Mouse (Mus musculus) left cerebral cortex, postnatal 25 days (tissue): ENCODE measurements around the gene Sdhaf1. TPM values are rescaled to one million over a fixed set of nuclear protein-coding genes. Genes with fewer than 3 reads are reported as not detected.

ENCODE experiments used
- DNase-seq, 2 experiments: peaks; one replicate each; pipeline ENCODE4 v3.0.0; 2022; ENCODE audit warnings: low spot score in 2 of 2, mixed read lengths in 1 of 2
- intact Hi-C: fragments of 180-260 bp; cut with DNase I; formaldehyde crosslinking; loops from one replicate; pipeline ENCODE4 v1.15.1; 2025
- total RNA-seq, 2 experiments: library from RNA; stranded (reverse); gene quantifications; 2 replicates each; pipeline ENCODE4 v1.2.3; 2021

Gene Sdhaf1
- total RNA-seq, 2 experiments from 2014 or later, result 7.2 to 7.8 TPM

- intact Hi-C loops, result no loop called here
- DNase-seq, result no peak
These were observed 22.8 kb downstream of the Sdhaf1 start for GRCm38 (mm10) chr7:30300914-30301313.

- intact Hi-C loops, result no loop called here
- DNase-seq, result no peak
These were observed 26.4 kb downstream of the Sdhaf1 start for GRCm38 (mm10) chr7:30297266-30297665.

GRCm38 (mm10) chr7:30296816-30297215 is 26.9 kb downstream of the Sdhaf1 start:
- intact Hi-C loops, result no loop called here
- no peak for DNase-seq

- DNase-seq, result peak; percentile 36 to 59
- intact Hi-C loops, result no loop called here
These were observed 28.6 kb downstream of the Sdhaf1 start for GRCm38 (mm10) chr7:30295103-30295502.

- intact Hi-C loops, result no loop called here
These were observed 29.4 kb downstream of the Sdhaf1 start for GRCm38 (mm10) chr7:30294296-30294695.

GRCm38 (mm10) chr7:30293795-30294194 is 29.9 kb downstream of the Sdhaf1 start:
- intact Hi-C loops, result no loop called here
- DNase-seq, result peak in 1 of 2 experiments; percentile 70

More at GRCm38 (mm10) chr7:30294296-30294695, 29.4 kb downstream of the Sdhaf1 start:
- DNase-seq, result no peak

- intact Hi-C loops, result no loop called here
- peak; percentile 90 to 94 for DNase-seq
These were observed 32.2 kb downstream of the Sdhaf1 start, which contains the start of gene Clip3 for GRCm38 (mm10) chr7:30291215-30292131. Clip3 (plus strand) TSS chr7:30291728.

GRCm38 (mm10) chr7:30289714-30290399 is 33.8 kb downstream of the Sdhaf1 start:
- DNase-seq, result peak in 1 of 2 experiments; percentile 46
- intact Hi-C loops, result loop anchor here (2.0 kb wide), 1 partner anchor 57 kb away; the partner anchor contains the start of gene Tbcb

GRCm38 (mm10) chr7:30289071-30289713 is 34.5 kb downstream of the Sdhaf1 start:
- DNase-seq, result no peak

GRCm38 (mm10) chr7:30288046-30288445 is 35.6 kb downstream of the Sdhaf1 start:
- intact Hi-C loops, result loop anchor here (2.0 kb wide), 1 partner anchor 55 kb away; the partner anchor contains the start of gene Tbcb

More at GRCm38 (mm10) chr7:30289071-30289713, 34.5 kb downstream of the Sdhaf1 start:
- intact Hi-C loops, result loop anchor here (2.0 kb wide), 1 partner anchor 56 kb away; the partner anchor contains the start of gene Tbcb

GRCm38 (mm10) chr7:30286701-30287410 is 36.8 kb downstream of the Sdhaf1 start:
- intact Hi-C loops, result no loop called here
- DNase-seq, result no peak

More at GRCm38 (mm10) chr7:30288046-30288445, 35.6 kb downstream of the Sdhaf1 start:
- no peak for DNase-seq

- intact Hi-C loops, result no loop called here
- DNase-seq, result peak in 1 of 2 experiments; percentile 58
These were observed 41.0 kb downstream of the Sdhaf1 start for GRCm38 (mm10) chr7:30282740-30283139.

- intact Hi-C loops, result no loop called here
- DNase-seq, result no peak
These were observed 42.2 kb downstream of the Sdhaf1 start for GRCm38 (mm10) chr7:30281522-30281921.

GRCm38 (mm10) chr7:30280670-30281138 is 43.0 kb downstream of the Sdhaf1 start:
- intact Hi-C loops, result loop anchor here (1.0 kb wide), 1 partner anchor 48 kb away; the partner anchor contains the start of gene Tbcb
- DNase-seq, result peak; percentile 87 to 91

- intact Hi-C loops, result loop anchor here (1.0 kb wide), 1 partner anchor 48 kb away; the partner anchor contains the start of gene Tbcb
- peak; percentile 90 to 95 for DNase-seq
These were observed 43.6 kb downstream of the Sdhaf1 start, which contains the start of the genes Thap8 and Wdr62 for GRCm38 (mm10) chr7:30279951-30280669. Thap8 (plus strand) TSS chr7:30280094. Wdr62 (minus strand) TSS chr7:30280419.

GRCm38 (mm10) chr7:30279536-30279935 is 44.2 kb downstream of the Sdhaf1 start:
- DNase-seq, result no peak
- intact Hi-C loops, result no loop called here

GRCm38 (mm10) chr7:30278911-30279310 is 44.8 kb downstream of the Sdhaf1 start:
- intact Hi-C loops, result no loop called here
- DNase-seq, result no peak

- intact Hi-C loops, result no loop called here
- no peak for DNase-seq
These were observed 49.3 kb downstream of the Sdhaf1 start for GRCm38 (mm10) chr7:30274383-30274782.
